Mouse (Mus musculus): ENCODE results near the gene Naa16. TPM values are rescaled to one million over a fixed set of nuclear protein-coding genes. Genes with fewer than 3 reads are reported as not detected.

Gene Naa16
- polyA plus RNA-seq, 1 experiment from 2014 or later = 16.8 TPM

DNA sequence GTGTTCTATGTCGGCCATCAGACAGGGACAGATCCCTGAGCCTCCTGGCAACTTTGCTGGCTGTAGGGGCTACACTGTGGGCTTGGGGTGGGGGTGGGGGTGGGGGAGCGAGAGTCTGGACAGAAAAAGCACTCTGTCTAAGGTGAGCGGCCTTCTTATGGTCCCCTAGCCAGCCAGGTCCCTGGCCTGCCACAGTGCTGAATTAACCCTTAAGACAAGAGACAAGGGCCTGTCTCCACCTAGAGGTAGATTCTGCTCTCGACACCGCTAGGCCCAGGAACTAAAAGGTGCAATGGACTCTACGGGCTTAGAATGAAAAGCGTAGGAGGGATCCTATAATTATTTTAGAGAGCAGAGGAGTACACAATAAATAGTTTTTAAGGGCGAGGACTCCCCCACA lies 69.4 kb downstream of the Naa16 start:
- Histone ChIP-seq H3K4me3 (ENCODE audit: low read depth, low read length) (no peak overlapping the region), H3K36me3 (ENCODE audit: control insufficient read depth, insufficient read depth) (no peaks in the 10 kb centered on the region), H3K4me1 (replicated peaks; ENCODE audit: control insufficient read depth, insufficient read depth, low read length) (no peaks in the 10 kb centered on the region), H3K9me3 (ENCODE audit: control insufficient read depth) (no peaks in the 10 kb centered on the region), H3K4me2 (replicated peaks; ENCODE audit: low read depth) (no peak overlapping the region), H3K9ac (ENCODE audit: low read depth, low read length) (no peak overlapping the region), H3K27me3 (replicated peaks; ENCODE audit: control insufficient read depth, insufficient read depth, low read length) (no peaks in the 10 kb centered on the region), H3K27ac (ENCODE audit: low read depth, low read length) (no peak overlapping the region)
- ATAC-seq = peak; percentile 36; the same call in 1 of the 2 replicates
- WGBS = 35% methylated on average over 8 of the region's 8 CpGs
- TF ChIP-seq CTCF (IDR thresholded peaks at IDR 0.05; ENCODE audit: low read depth) = peak; percentile 76

DNA sequence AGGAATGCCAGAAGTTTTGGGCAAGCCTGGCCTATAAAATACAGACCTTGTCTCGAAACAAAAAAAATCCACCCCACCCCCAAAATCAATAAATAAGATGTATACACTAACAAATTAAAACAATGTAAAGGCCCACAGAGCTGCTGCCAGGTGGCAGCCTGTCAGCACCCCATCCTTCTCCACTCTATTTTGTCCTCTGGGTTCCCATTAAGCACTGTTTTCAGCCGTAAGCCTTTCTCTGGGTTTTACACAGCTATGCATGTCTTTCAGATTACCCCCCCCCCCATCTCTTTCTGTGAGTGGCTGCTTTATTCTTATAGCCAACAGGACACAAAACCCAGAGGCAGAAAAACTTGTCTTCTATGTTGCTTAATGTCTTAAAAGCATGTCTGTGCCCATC lies 73.0 kb downstream of the Naa16 start:
- TF ChIP-seq CTCF (IDR thresholded peaks at IDR 0.05; ENCODE audit: low read depth) = no peak

DNA sequence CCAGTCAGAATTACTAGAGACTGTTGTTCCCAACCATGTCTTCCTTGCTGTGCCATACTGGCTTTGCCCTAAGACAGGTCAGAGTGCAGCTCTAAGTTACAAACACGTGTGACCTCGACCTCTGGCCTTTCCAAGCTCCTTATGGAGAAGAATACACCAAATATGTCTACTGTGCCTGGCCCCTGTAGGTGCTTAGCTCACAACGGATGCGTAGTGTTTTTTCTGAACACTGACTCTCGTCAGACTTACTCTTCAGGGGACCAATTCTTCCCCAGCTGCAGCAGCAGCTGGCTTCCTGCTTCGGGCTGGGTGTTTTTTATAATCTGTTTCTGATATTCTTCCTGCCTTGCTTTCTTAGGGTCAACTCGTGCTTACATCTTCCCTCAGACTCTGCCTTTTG lies 74.7 kb downstream of the Naa16 start:
- H3K27me3 ChIP-seq (replicated peaks; ENCODE audit: control insufficient read depth, insufficient read depth, low read length) = no peaks in the 10 kb centered on the region
- no peak for ATAC-seq
- H3K4me1 ChIP-seq (replicated peaks; ENCODE audit: control insufficient read depth, insufficient read depth, low read length) = no peaks in the 10 kb centered on the region
- no peaks in the 10 kb centered on the region for H3K36me3 ChIP-seq (ENCODE audit: control insufficient read depth, insufficient read depth)
- no peak overlapping the region for H3K9ac ChIP-seq (ENCODE audit: low read depth, low read length)
- H3K4me3 ChIP-seq (ENCODE audit: low read depth, low read length) = no peak overlapping the region
- TF ChIP-seq CTCF (IDR thresholded peaks at IDR 0.05; ENCODE audit: low read depth) = no peak
- H3K9me3 ChIP-seq (ENCODE audit: control insufficient read depth) = no peaks in the 10 kb centered on the region
- H3K4me2 ChIP-seq (replicated peaks; ENCODE audit: low read depth) = no peak overlapping the region
- no peak overlapping the region for H3K27ac ChIP-seq (ENCODE audit: low read depth, low read length)
- WGBS = 54% methylated on average over 7 of the region's 7 CpGs

More for the DNA sequence above, 73.0 kb downstream of the Naa16 start:
- Histone ChIP-seq H3K4me2 (replicated peaks; ENCODE audit: low read depth) (no peak overlapping the region), H3K27me3 (replicated peaks; ENCODE audit: control insufficient read depth, insufficient read depth, low read length) (no peaks in the 10 kb centered on the region), H3K4me1 (replicated peaks; ENCODE audit: control insufficient read depth, insufficient read depth, low read length) (no peaks in the 10 kb centered on the region), H3K9me3 (ENCODE audit: control insufficient read depth) (no peaks in the 10 kb centered on the region), H3K9ac (ENCODE audit: low read depth, low read length) (no peak overlapping the region), H3K36me3 (ENCODE audit: control insufficient read depth, insufficient read depth) (no peaks in the 10 kb centered on the region), H3K27ac (ENCODE audit: low read depth, low read length) (no peak overlapping the region), H3K4me3 (ENCODE audit: low read depth, low read length) (no peak overlapping the region)
- 79% methylated on average over 2 of the region's 2 CpGs for WGBS
- no peak for ATAC-seq

DNA sequence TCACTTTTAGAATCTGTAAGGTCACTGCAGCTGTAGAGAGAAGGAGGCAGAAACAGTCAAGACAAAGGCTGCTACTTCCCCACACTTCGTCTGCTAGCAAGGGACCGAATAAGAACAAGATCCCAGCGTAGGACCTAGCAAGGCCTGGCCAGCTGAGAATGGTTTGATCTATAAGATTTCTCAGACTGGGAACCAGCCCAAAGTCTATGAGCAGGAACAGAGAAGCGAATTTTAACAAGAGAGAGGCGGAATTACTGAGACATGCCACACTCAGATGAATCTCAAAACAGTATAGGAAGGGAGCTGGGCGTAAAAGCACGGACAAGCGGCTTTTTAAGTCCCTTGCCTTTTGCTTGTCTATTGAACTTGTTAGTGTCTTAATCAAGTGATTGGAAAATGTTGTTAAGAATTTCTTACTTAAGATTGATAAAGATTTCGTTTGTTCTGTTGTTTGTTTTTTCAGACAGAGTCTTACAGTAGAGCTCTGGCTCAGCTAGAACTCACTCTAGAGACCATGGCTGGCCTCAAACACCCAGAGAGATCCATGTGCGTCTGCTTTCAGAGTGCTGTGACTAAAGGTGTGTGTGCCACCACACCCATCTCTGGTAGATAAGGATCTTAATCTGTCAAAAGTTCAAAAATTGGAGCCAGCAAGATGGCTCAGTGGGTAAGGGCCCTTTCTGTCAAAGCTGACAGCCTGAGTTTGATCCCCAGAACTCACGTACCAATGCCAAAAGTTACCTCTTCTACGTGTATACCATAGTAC lies 76.2 kb downstream of the Naa16 start:
- Histone ChIP-seq H3K27ac (ENCODE audit: low read depth, low read length) (no peak overlapping the region), H3K9ac (ENCODE audit: low read depth, low read length) (no peak overlapping the region), H3K9me3 (ENCODE audit: control insufficient read depth) (no peaks in the 10 kb centered on the region), H3K4me2 (replicated peaks; ENCODE audit: low read depth) (no peak overlapping the region), H3K4me1 (replicated peaks; ENCODE audit: control insufficient read depth, insufficient read depth, low read length) (no peaks in the 10 kb centered on the region), H3K36me3 (ENCODE audit: control insufficient read depth, insufficient read depth) (no peaks in the 10 kb centered on the region), H3K27me3 (replicated peaks; ENCODE audit: control insufficient read depth, insufficient read depth, low read length) (no peaks in the 10 kb centered on the region), H3K4me3 (ENCODE audit: low read depth, low read length) (no peak overlapping the region)
- ATAC-seq = no peak
- 85% methylated on average over 12 of the region's 12 CpGs for WGBS
- TF ChIP-seq CTCF (IDR thresholded peaks at IDR 0.05; ENCODE audit: low read depth) = no peak

- Histone ChIP-seq H3K4me3 (ENCODE audit: low read depth, low read length) (no peak overlapping the region), H3K27ac (ENCODE audit: low read depth, low read length) (no peak overlapping the region), H3K4me2 (replicated peaks; ENCODE audit: low read depth) (no peak overlapping the region), H3K9me3 (ENCODE audit: control insufficient read depth) (no peaks in the 10 kb centered on the region), H3K9ac (ENCODE audit: low read depth, low read length) (no peak overlapping the region), H3K4me1 (replicated peaks; ENCODE audit: control insufficient read depth, insufficient read depth, low read length) (no peaks in the 10 kb centered on the region), H3K36me3 (ENCODE audit: control insufficient read depth, insufficient read depth) (no peaks in the 10 kb centered on the region), H3K27me3 (replicated peaks; ENCODE audit: control insufficient read depth, insufficient read depth, low read length) (no peaks in the 10 kb centered on the region)
- ATAC-seq = no peak
- 87% methylated on average over 8 of the region's 8 CpGs for WGBS
- TF ChIP-seq CTCF (IDR thresholded peaks at IDR 0.05; ENCODE audit: low read depth) = no peak
Observed at GRCm38 (mm10) chr14:79313439-79314175, 77.0 kb downstream of the Naa16 start.

- no peaks in the 10 kb centered on the region for H3K27me3 ChIP-seq (replicated peaks; ENCODE audit: control insufficient read depth, insufficient read depth, low read length)
- no peak overlapping the region for H3K4me3 ChIP-seq (ENCODE audit: low read depth, low read length)
- H3K4me1 ChIP-seq (replicated peaks; ENCODE audit: control insufficient read depth, insufficient read depth, low read length) = no peaks in the 10 kb centered on the region
- H3K9ac ChIP-seq (ENCODE audit: low read depth, low read length) = no peak overlapping the region
- ATAC-seq = no peak
- no peak for TF ChIP-seq CTCF (IDR thresholded peaks at IDR 0.05; ENCODE audit: low read depth)
- H3K4me2 ChIP-seq (replicated peaks; ENCODE audit: low read depth) = no peak overlapping the region
- WGBS = 80% methylated on average over 4 of the region's 4 CpGs
- no peaks in the 10 kb centered on the region for H3K9me3 ChIP-seq (ENCODE audit: control insufficient read depth)
- H3K36me3 ChIP-seq (ENCODE audit: control insufficient read depth, insufficient read depth) = no peaks in the 10 kb centered on the region
- no peak overlapping the region for H3K27ac ChIP-seq (ENCODE audit: low read depth, low read length)
Observed at GRCm38 (mm10) chr14:79312719-79313118, 77.9 kb downstream of the Naa16 start.
